1 mouse cellular context compared by ENCODE assay signal in the genomic region with DNA sequence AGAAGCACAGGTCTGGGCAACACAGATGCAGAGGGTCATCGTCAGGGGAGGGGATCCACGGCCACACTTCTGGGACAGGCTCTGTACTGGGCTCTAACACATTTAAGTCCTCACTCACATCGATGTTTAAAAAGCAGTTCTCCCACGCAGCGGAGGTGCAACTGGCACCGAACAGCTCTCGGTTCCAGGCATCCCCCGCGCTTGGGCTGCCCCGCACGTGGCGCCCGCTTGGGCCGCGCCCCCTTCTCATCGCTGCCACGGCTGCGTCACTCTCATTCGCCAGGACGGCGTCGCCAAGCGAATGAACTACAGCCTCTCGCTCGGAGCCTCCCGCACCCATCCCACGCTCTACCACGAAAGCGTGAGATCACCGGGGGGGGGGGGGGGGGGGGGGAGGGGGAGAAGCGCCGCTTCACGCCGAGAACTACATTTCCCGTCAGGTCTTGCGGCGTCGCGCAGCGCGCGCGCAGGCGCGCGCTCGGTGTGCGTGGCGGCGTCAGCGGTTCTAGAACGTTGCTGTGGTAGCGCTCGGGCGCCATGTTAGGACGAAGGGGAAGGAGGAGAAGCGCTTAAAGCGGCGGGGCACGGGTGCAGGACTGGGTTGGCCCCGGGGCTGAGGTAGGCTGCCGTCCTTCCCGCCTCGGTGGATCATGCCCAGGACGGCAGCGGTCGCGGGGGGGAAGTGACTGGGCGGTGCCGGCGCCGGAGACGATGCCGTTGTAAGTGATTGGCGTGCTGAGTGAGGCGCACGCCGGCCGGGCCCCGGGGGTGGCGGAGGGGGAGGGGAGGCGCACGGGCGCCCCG.
TF ChIP-seq lines count a peak whose summit lies in the region.

Papola (plus strand) TSS at position 499 of the 804 bp plus-strand sequence.

TF ChIP-seq in CH12.LX, 34 proteins besides CTCF, POLR2A, EP300 and RAD21 (continued from another document):
- TF ChIP-seq RCOR1 (conservative IDR thresholded peaks at IDR 0.05; ENCODE audit: low read depth, low read length) (no peak), CHD2 (IDR thresholded peaks at IDR 0.05; ENCODE audit: low read length) (peak; percentile 49; the same call in 1 of the 2 replicates), JUN (IDR thresholded peaks at IDR 0.05; ENCODE audit: insufficient read depth, low read depth, low read length) (no peak), CHD1 (IDR thresholded peaks at IDR 0.05; ENCODE audit: low read depth, low read length) (no peak; the same call in 1 of the 2 replicates), IRF4 (IDR thresholded peaks at IDR 0.05; ENCODE audit: low read depth, low read length) (peak; percentile 5; the same call in 1 of the 2 replicates), ETS1 (conservative IDR thresholded peaks at IDR 0.05; ENCODE audit: low read depth, low read length) (no peak), SMC3 (IDR thresholded peaks at IDR 0.05; ENCODE audit: low read depth, low read length) (no peak), USF2 (conservative IDR thresholded peaks at IDR 0.05; ENCODE audit: low read depth, low read length) (no peak), MYC (IDR thresholded peaks at IDR 0.05; ENCODE audit: low read depth, low read length) (peak; percentile 70; the same call in 1 of the 2 replicates), NELFE (IDR thresholded peaks at IDR 0.05; ENCODE audit: low read depth, low read length) (peak; percentile 74), E2F4 (IDR thresholded peaks at IDR 0.05; ENCODE audit: insufficient replicate concordance, low read depth, low read length) (peak; percentile 64; the same call in 1 of the 2 replicates), JUND (conservative IDR thresholded peaks at IDR 0.05; ENCODE audit: low read depth, low read length) (no peak), HCFC1 (IDR thresholded peaks at IDR 0.05; ENCODE audit: low read depth, low read length) (peak; percentile 86), ZC3H11A (IDR thresholded peaks at IDR 0.05; ENCODE audit: low read depth, low read length) (no peak), USF1 (IDR thresholded peaks at IDR 0.05; ENCODE audit: low read depth, low read length) (peak; percentile 28; the same call in 1 of the 2 replicates), UBTF (IDR thresholded peaks at IDR 0.05; ENCODE audit: low read depth, low read length) (no peak), MAX (IDR thresholded peaks at IDR 0.05; ENCODE audit: low read length) (peak; percentile 97), MAZ (IDR thresholded peaks at IDR 0.05; ENCODE audit: low read depth, low read length) (no peak), MXI1 (IDR thresholded peaks at IDR 0.05; ENCODE audit: low read depth, low read length) (peak; percentile 98), POLR2AphosphoS2 (IDR thresholded peaks at IDR 0.05; ENCODE audit: low read depth, low read length) (peak; percentile 62; the same call in 1 of the 2 replicates), MEF2A (IDR thresholded peaks at IDR 0.05; ENCODE audit: borderline replicate concordance, low read depth, low read length) (peak; percentile 9)
